Mouse (Mus musculus) spleen, postnatal 14 days (tissue): ENCODE data around the gene Cask.
A peak's percentile ranks its signal among the peaks of the same experiment; 100 is the strongest.

Experiments used
- DNase-seq, 2 experiments: peaks; one replicate each; pipeline ENCODE4 v3.0.0; 2021 to 2022; ENCODE audit warnings: low spot score in 2 of 2

Cask gene

DNA sequence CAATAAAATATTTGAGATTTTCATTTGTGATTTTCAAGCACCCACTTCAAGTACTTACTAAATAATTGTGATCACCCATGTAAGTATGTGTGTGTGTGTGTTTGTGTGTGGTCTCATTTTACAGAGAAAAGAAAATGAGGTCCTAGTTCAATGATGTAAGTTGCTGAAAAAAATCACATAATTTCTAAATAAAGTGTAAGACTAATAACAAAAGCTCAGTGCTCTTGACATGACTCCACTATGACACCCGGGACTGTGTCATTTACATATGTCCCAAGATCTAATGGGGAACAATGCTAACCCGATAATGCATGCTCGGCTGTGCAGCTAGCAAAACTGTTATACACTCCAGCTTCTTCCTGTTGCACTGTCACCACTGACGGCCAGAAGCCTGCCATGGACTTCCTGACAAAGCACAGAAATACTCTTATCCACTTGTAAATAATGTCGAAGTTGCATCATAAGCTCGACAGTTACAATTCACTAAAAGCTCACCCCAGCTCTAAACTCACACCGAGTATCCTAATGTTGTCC is 130.8 kb downstream of the Cask start:
- no peak for DNase-seq

DNA sequence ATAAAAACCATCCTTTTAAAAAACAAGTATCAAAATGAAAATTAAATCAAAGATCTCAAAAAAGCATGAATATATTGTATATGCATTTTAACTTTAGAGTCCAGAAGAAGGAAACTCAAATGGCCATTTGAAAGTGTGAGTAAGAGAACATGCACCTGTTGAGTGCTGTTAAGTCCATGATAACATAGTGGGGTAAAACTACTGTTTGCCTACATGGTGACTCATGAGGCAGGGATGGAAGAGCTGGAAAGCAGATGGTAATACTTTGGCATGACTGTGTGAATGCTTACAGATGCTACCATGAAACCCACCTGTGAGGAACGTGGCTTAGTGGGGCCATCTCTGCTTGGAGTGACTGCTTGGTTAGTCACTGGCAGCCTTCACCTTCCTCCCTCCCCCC is 132.9 kb downstream of the Cask start:
- no peak for DNase-seq

DNA sequence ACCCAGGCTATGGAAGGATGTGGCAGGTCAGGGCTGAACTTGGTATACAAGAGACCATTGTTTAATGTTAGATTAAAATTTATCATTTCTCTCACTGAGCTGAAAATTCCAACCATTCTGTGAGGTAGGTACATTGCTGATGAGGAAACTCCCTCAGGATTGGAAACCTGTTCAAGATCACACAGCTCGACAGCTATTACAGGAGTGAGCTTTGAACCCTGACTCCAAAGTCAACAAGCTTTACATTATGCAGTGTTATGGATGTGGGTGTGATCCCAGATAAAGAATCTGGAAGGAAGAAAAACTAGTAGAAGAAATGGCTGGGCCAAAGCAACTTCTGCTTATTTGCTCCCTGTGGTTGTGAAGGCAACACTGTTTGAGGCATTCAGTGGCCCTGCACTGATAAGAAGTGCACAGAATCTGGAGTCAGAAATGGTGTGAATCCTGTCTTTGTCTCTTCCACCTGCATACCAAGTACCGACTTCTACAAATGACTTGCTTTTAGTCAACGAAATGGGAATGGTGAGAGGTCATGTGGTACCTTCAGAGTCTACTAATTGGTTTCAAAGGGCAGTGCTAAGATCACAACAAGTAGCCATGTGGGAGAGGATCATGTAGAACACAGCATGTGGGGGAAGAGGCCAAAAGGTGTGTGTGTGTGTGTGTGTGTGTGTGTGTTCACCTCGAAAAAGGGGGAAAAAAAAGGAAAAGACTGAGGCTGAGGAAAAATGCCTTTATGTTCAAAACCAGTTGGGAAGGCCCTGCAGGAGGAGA is 134.2 kb downstream of the Cask start:
- no peak for DNase-seq

DNA sequence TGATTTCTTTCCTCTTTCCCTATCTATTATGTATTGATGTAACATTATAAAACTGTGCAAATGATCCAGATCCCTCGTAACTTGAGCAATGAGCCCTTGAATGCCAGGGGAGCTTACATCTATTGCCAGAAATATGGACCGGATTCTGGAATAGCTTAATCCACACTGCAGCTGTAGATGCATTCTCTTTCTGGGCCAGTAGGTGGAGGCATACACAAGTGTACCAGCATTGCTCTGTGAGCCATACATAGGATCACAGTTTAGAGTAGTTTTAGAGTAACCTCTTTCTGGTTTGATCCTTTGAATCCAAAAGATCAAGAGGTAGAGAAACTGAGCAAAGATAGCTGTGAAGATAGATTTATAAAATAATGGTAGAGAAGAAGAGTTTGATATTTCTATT is 141.0 kb downstream of the Cask start:
- DNase-seq: peak in 1 of 2 experiments; percentile 3

DNA sequence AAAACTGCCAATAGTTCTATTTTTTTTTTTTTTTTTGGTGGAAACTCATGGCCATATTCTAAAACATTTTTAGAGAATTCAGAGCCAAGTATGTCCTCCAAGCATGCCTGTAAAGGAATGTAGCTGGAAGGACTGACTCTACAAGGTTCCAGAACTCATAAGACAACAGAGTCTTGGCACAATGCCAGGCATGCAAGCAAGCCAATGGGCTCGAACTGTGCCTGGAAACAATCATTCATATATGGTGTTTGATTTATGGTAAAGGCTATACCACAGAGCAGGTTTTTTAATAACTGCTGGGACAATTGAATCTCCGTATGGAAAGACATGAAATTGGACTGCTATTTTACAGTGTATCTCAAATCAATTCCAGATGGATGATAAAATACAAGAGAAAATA is 146.1 kb downstream of the Cask start:
- DNase-seq: no peak

DNA sequence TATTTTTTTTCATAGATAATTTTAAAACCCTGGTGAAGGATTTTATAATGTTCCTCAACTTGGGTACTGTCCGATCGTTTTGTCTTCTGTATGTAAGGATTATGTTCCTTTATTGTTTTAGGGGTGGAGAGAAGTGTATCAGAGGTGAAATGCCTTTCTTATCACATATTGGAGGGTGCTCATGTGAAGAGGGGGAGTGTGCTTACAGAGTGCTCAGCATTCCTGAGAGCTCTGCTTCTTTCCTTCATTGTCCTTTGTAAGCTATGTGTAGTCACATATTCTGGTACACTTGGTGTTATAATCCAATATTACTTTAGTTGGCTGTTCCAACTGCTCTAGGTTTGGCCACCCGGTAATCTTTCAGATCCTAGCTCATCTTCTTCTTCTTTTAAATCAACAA is 150.5 kb downstream of the Cask start:
- no peak for DNase-seq

DNA sequence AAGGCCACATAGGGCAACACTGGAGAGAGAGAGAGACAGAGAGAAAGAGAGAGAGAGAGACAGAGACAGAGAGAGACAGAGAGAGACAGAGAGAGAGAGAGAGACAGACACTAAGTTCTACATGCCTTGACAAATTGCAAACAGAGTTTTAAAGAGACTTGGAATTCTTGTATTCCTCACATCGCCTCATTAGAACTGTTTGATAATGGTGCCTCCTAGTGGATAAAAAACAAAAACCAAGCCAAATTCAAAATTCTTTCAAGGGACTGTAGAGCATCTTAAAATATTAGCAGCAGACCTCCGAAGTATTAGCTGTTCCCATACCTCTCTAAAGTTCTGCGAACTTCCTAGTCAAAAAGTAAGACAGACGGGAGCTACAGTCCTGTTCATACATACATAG is 159.3 kb downstream of the Cask start:
- no peak for DNase-seq

DNA sequence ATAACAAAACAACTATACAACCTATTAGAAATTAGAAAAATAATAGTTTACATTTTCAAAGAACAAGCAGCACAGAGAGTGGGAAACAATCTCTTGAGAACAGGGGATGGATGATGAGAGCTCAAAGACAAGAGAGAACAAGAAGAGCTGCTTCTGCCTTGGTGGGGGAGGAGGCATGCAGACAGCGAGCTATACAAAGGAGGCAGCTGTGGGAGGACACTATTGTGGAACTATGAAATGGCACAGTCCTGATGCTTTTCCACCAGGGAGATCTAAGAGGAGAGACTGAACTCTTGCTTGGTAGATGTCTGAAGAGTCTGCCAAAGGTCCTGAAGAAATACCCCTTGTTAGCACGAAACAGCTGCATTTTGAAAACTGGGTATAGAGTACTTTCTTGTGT is 162.8 kb downstream of the Cask start:
- no peak for DNase-seq

DNA sequence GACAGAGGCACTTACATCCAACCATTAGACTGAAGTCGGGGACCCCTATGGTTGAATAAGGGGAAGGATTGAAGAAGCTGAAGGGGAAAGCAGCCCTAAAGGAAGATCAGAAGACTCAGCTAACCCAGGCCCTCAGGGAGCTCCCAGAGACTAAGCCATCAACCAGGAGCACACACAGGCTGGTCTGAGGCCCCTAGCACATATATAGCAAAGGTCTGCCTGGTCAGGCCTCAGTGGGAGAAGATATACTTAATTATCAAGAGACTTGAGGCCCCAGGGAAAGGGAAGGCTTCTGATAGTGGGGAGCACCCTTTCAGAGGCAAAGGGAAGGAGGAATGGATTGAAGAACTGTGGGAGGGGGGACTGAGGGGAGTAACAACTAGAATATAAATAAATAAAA is 164.6 kb downstream of the Cask start:
- no peak for DNase-seq

DNA sequence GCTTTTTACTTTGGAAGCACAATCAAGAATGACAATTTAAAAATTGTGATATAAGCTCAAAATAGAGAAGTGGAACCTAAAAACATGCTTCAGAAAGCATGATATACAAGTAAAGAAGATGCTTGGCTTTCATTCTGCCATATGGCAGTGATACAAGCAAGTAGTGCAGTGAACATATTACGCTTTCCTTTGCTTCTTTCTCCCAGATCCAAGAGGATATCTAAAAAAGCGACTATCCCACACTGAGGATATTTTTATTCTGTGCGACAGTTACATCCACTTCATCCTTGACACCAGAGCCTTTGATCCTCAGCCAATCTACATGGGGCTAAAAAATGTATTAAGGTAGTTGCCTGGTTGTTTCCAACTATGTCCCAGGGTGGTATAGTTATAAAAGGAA is 169.4 kb downstream of the Cask start:
- DNase-seq: no peak

DNA sequence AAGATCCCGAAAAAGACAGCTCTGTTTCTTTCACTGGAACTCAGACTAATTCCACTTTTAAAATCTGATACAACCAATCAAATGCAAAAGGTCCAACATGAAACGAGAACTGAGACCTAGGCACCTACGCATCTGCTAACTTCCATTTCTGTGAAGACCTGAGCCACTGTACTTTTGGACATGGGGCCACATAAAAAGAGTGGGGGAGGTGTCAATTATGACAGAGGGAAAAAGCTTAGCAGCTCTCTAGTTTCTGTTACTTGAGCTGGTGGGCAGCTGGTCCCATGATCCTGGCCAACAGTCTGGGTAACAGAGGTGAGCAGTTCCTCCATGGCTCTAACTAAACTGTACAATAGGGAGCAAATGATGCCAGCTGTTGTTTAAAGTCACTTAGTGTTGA is 178.2 kb downstream of the Cask start:
- DNase-seq: no peak

DNA sequence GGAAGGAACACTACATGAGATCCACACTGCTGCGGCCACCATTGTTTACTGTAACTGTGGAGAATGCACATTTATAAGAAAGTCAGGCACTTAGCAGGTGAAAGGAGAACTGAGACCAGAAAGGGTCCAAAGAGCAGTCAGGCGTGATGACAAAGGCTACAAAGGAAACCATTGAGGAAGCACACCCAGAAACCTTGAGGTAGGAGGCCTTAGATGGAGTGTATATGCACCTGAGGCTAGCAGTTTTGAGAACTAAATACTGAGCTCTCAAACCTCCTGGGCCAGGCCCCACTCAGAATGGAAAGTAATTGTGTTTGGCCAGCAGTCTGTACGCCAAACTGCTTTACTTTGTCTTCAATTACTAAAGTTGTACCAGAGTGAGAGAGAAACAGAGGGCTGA is 180.8 kb downstream of the Cask start:
- peak in 1 of 2 experiments; percentile 7 for DNase-seq

DNA sequence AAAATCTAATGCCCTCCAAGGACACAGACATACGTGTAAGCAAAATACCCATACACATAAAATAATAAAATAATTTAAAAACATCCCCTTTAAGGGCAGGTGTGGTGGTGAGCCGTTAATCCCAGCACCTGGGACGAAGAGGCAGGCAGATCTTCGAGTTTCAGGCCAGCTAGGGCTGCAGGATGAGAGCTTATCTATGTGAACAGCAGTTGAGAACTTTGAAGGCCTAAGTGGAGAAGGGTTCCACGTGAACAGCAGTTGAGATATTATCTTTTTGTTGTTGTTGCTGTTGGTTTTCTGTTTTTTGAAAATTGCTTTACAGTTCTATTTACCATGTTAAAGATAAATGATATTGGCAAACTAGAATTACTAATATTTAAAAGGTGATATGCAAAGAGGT is 182.3 kb downstream of the Cask start:
- DNase-seq: no peak

DNA sequence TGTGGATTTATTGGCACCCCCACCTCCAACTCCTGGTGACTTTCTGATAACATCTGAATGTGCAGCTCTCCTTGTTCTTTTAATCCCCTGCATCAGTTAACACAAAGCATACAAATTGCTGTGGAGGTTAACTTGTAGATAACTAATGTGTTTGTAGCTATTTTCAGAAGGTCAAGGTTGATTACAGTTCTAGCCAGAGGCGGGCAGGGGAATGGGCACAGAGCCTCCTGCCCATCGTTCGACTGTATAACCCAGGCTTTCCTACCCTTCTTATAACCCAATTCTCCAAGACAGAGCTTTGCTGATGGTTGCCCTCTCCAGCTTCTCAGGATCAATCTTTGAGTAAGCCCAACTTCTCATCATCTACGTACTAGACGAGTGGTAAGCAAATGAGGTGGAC is 190.1 kb downstream of the Cask start, which contains the start of gene Gpr82:
Gene Gpr82, plus strand, starts transcription at position 301 of the 400 bp plus-strand sequence.
- DNase-seq: no peak

DNA sequence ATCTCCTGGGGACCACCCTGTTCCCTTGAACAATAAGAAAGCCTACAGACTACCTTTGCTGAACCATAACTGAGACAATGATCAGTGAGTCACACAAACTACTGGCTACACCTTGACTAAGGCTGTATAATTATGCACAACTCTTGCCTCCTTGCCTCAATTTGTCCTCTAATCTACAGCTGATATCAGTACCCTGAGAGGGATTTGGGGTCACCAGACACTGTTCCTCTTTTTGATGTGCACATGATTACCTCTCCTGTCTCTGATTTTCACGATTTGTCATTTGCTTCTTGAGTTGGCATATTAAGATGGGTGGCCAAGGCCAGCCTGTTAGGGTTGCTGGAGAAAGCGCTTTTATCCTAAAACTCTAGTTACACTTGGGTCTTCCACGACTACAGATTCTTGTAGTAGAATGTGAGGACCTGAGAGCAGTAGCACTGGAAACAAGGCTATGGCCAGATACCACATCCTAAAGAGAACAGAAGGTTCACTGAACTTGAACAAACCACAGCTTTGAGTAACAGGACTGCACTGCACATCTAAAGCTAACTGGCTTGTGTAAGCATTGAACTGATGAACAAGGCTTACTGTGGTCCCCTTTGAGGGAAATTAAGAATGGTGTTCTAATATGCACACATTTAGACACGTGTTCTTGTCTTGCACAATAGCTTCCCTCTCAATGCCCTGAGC is 191.8 kb downstream of the Cask start:
- DNase-seq: no peak

DNA sequence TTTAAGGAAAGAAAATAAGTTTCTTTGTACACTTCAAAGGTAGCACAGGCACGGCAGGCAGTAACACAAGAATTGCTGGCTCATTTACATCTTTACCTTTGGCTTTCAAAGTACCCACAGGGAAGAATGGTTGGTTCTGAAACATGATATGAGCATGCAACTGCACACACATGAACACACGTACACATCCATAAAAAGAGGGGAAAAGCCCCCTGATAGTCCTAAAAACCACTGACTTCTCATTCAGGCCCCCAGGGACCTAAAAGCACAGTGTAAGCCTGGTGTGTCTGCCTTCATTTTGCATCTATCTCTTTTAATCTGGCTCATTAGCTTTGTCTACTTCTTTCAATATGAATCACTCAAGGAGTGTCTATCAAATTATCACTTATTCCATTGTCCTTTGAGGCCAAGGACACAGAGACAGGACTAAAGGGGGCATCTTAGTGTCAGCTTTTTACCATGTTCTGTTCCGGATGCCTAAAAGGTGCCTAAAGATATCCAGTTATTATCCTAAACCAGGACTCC is 192.5 kb downstream of the Cask start:
- DNase-seq: no peak

DNA sequence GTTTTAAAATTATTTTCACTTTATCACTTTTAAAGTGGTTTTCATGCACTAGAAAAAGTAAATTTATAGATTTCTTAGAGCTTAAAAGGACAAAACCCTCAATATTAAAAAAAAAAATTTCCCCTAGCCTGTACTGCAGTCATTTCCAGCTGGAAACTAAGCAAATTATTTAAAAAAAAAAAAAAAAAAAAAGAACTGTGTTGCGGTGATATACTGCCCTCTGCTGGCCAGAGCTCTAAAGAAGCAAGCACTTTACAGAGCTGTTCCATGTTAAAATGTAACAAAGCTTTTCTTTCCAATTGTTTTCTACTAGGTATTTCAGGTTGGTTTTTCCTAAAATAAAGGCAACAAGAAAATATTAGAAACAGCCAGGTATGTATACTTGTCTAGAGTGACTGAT is 194.4 kb downstream of the Cask start:
- DNase-seq: peak; percentile 9 to 40

DNA sequence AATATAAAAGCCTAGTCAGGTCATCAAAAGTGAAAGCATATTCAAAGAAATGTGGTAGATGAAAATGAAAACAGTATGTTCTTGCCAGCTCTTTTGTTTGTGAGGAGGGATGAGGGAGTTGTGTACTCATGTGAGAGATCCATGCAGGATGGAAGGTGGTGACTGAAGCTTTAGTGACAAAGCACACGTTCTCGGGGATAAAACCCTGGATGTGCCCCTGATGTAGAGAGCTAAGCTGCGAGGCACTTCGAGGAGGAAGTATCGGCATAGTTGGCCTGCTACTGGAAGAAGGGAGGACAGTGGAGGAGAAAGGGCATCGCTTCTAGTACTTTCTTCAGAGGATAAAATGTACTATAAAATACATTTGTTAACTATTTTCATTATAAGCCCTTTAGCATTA is 195.3 kb downstream of the Cask start:
- no peak for DNase-seq

DNA sequence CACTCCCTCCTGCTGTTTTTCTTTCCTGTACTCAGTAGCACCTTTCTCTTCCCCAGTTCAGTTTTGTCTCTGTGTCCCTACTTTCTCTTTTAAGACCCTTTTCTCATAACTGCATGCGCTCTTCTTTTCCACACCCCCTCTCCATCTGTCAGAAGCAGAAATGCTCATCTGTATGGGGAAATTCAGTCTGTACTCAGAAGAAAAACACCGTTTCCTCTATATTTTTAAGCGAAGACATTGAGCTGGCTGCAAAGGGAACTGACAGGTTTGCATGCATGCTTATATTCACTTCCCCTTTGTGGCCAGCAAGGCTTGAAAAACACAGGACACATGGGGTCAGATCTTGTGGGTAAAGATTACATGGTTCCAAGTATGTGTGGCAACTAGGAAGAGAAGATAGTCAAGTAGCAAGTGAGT is 196.2 kb downstream of the Cask start:
- DNase-seq: no peak

DNA sequence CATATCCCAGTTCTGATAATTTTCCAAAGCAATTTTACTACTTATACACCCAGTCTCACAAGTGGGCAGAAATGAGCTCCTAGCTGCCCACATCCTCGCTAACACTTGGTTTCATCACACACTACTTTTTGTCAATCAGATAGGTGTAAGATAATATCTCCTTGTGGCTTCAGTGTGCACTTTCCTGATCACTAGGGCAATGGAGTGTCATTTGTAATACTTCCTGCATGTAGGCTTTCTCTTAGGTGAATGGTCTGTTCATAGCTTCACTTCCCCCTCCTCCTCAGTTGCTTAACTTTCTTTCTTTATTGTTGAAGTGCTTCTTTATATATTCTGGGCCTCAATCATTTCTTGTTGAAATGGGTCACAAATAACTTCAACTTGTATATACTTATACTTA is 198.9 kb downstream of the Cask start:
- no peak for DNase-seq

DNA sequence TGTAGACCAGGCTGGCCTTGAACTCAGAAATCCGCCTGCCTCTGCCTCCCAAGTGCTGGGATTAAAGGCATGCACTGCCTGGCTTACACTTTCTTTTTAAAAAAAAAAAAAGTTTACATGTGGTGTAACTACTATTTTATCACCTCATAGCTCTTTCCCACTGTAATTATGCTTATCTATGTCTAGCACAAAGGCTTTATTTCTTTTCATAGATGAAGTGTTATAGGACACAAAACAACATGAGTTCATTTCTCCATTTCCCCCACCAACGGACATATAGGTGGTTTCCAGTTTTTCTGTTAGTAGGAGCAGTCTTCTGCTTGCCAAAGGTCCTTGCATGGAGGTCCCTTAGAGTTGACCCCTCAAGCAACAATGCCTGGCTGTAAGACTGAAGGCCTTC is 199.3 kb downstream of the Cask start:
- no peak for DNase-seq

DNA sequence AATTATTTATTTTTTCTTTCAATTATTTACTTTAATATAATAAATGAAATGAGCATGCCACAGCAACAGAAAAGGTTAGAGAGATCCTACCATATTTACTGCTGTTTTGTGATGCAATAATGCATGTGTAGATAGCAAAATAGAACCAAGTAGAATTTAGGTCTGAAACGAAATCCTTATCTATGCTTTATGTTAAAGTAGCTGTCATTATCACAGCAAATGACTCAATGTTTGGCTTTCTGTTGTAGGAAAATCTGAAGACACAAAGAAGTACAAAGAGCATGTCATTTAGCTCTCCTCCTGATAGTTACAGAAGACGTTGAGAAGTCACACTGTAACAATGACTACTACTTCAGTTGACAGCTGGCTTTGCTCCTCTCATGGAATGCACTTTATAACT is 212.3 kb downstream of the Cask start:
- DNase-seq: no peak

DNA sequence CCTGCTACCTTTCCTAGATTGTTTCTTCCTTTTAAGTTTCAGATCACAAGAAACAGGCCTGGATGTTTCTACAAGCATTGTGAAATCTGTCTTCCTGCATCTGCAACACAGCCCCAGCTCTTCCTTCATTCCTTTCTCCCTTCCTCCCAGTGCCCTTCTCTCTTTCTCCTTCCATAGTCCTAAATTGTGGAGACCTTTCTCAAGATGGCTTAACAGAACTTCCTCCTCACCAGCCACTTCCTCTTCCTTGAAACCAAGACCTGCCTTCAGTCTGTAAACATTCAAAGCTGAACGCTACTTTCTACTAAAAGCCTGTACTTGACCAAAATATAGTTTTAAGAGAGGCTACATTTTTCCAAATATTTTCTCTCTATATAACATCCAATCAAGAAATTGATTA is 214.8 kb downstream of the Cask start:
- DNase-seq: no peak
